Mouse (Mus musculus) liver, embryonic 12.5 days (tissue): Measurements from ENCODE around the gene Pcyt2. TPM values are rescaled to one million over a fixed set of nuclear protein-coding genes. Genes with fewer than 3 reads are reported as not detected.

Source experiments
- ATAC-seq: fragments of 200-750 bp; cut with Nextera tagmentation; 2 replicates; pipeline ENCODE4 v1.8.0; 2017; ENCODE audit warnings: moderate number of reproducible peaks, mild to moderate bottlenecking, moderate library complexity
- H3K27ac ChIP-seq: fragments of 300-500 bp; sonication (generic); 2 replicates; pipeline ENCODE4 v1.5.1; 2016; ENCODE audit warnings: mild to moderate bottlenecking
- H3K27me3 ChIP-seq: fragments of 300-500 bp; sonication (generic); replicated peaks from 2 replicates; pipeline ENCODE4 v1.6.1; 2016; ENCODE audit warnings: mild to moderate bottlenecking, moderate library complexity
- H3K36me3 ChIP-seq: fragments of 300-500 bp; sonication (generic); 2 replicates; pipeline ENCODE4 v1.6.1; 2016; ENCODE audit warnings: mild to moderate bottlenecking, moderate library complexity
- H3K4me1 ChIP-seq: fragments of 300-500 bp; sonication (generic); 2 replicates; pipeline ENCODE4 v1.6.1; 2016
- H3K4me2 ChIP-seq: fragments of 300-500 bp; sonication (generic); 2 replicates; pipeline ENCODE4 v1.6.1; 2016; ENCODE audit warnings: mild to moderate bottlenecking, moderate library complexity
- H3K4me3 ChIP-seq: fragments of 300-500 bp; sonication (generic); 2 replicates; pipeline ENCODE4 v1.5.1; 2016; ENCODE audit warnings: mild to moderate bottlenecking, moderate library complexity
- H3K9ac ChIP-seq: fragments of 300-500 bp; sonication (generic); 2 replicates; pipeline ENCODE4 v1.6.1; 2016; ENCODE audit warnings: mild to moderate bottlenecking, moderate library complexity
- H3K9me3 ChIP-seq: fragments of 300-500 bp; sonication (generic); replicated peaks from 2 replicates; pipeline ENCODE4 v1.6.1; 2016; ENCODE audit warnings: mild to moderate bottlenecking, moderate library complexity
- WGBS: fragments of 180-500 bp; shearing (Covaris S2); methylation state at CpG from one replicate; pipeline ENCODE4 v1.1.7; 2016; ENCODE audit not compliant: insufficient replicate concordance; 5-methylcytosine and 5-hydroxymethylcytosine counted together
- microRNA-seq: library from miRNA; unstranded; fragments of <30 nt; microRNA quantifications from one replicate; pipeline ENCODE4, GENCODE M21; 2017
- polyA plus RNA-seq: library from polyadenylated mRNA; unstranded; fragments of >200 nt; fragmentation: Nextera tagmentation; extraction: Ambion mirVana; gene quantifications from 2 replicates; pipeline ENCODE4 v1.2.1, GENCODE M21; 2016

Gene Pcyt2
- polyA plus RNA-seq, 1 experiment from 2014 or later, result 135 TPM

DNA sequence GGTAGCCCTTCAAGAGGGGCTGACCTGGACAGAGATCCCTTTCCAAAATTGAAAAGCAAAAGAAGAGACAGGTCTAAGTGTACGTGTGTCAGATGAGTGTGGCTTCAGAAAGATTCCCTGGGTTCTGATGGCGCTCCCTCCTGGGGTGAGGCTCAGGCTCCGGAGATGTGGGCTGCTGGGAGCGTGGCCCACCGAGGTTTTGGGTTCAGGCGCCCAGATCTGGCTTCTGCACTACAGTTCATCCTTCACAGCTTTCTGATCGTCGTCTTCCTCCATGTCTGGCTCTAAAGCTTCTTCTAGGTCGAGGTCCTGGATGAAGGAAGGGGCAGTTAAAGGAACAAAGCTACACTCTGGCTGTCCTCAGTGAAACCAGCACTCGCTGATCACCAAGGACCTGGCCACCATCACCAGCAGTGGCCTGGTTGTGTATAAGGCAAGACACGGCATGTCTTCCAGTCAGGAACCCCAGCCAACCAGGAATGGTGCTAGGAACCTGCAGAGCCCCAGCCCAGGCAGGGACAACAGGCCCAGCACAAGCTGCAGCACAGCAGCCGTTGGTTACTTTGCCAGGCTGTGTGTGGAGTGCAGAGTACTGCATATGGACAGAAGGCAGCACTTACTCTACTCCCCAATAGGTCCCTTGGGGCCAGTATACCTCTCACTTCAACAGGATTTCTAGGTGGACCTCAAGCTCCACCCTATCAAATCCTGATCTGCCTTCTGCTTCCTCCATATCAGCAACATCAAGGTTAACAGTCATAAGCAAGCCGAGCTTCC, 56.6 kb downstream of the Pcyt2 start:
- no peak overlapping the region for H3K4me2 ChIP-seq
- H3K36me3 ChIP-seq, result peaks cover 74% of the 10 kb centered on the region
- no peak overlapping the region for H3K9ac ChIP-seq
- ATAC-seq, result no peak
- no peak overlapping the region for H3K4me3 ChIP-seq
- H3K4me1 ChIP-seq, result no peaks in the 10 kb centered on the region
- no peak overlapping the region for H3K27ac ChIP-seq
- WGBS, result 75% methylated on average over 13 of the region's 13 CpGs
- H3K27me3 ChIP-seq, result no peaks in the 10 kb centered on the region
- no peaks in the 10 kb centered on the region for H3K9me3 ChIP-seq

Small RNA genes within 50 kb of the gene (microRNA-seq; reads per million reads assigned to microRNA genes)
- gene Mir6936, result 7.4 reads per million, percentile 16 among the genes with 10 or more reads in this experiment

Other genes starting within 250 kb of the Pcyt2 start
- 12.8 and 13.1 TPM in 2 replicates for gene Faap100, start 239.2 kb downstream of the Pcyt2 start, polyA plus RNA-seq
- 44.9 and 46.3 TPM in 2 replicates for gene Nploc4, start 180.2 kb downstream of the Pcyt2 start, polyA plus RNA-seq
- not detected in 2 replicates for gene Tspan10, start 175.3 kb downstream of the Pcyt2 start, polyA plus RNA-seq
- gene Pde6g, start 164.4 kb downstream of the Pcyt2 start, polyA plus RNA-seq, result 0.13 and 0.25 TPM in 2 replicates
- 8.1 and 9.6 TPM in 2 replicates for gene Oxld1, start 159.9 kb downstream of the Pcyt2 start, polyA plus RNA-seq
- gene Ccdc137, start 159.8 kb downstream of the Pcyt2 start, polyA plus RNA-seq, result 31.3 and 32.3 TPM in 2 replicates
- 22.3 and 24.2 TPM in 2 replicates for gene Arl16, start 150.3 kb downstream of the Pcyt2 start, polyA plus RNA-seq
- 161 and 166 TPM in 2 replicates for gene Mrpl12, start 133.3 kb downstream of the Pcyt2 start, polyA plus RNA-seq
- gene Slc25a10, start 126.1 kb downstream of the Pcyt2 start, polyA plus RNA-seq, result 47.0 and 54.9 TPM in 2 replicates
- 8.5 and 9.6 TPM in 2 replicates for gene Gcgr, start 87.2 kb downstream of the Pcyt2 start, polyA plus RNA-seq
- gene Mcrip1, start 68.2 kb downstream of the Pcyt2 start, polyA plus RNA-seq, result 60.4 and 61.8 TPM in 2 replicates
- not detected in 2 replicates for gene Ppp1r27, start 66.8 kb downstream of the Pcyt2 start, polyA plus RNA-seq
- gene P4hb, start 44.7 kb downstream of the Pcyt2 start, polyA plus RNA-seq, result 443 and 468 TPM in 2 replicates
- 337 and 356 TPM in 2 replicates for gene Arhgdia, start 36.3 kb downstream of the Pcyt2 start, polyA plus RNA-seq
- gene Alyref, start 19.6 kb downstream of the Pcyt2 start, polyA plus RNA-seq, result 542 and 545 TPM in 2 replicates
- 118 and 120 TPM in 2 replicates for gene Anapc11, start 19.5 kb downstream of the Pcyt2 start, polyA plus RNA-seq
- 5.0 and 6.6 TPM in 2 replicates for gene Npb, start 9.5 kb downstream of the Pcyt2 start, polyA plus RNA-seq
- gene Sirt7, start 7.3 kb upstream of the Pcyt2 start, polyA plus RNA-seq, result 43.1 and 45.3 TPM in 2 replicates
- 53.4 and 58.3 TPM in 2 replicates for gene Mafg, start 15.7 kb upstream of the Pcyt2 start, polyA plus RNA-seq
- 11.0 and 11.3 TPM in 2 replicates for gene Pycr1, start 25.8 kb upstream of the Pcyt2 start, polyA plus RNA-seq
- gene Myadml2, start 30.2 kb upstream of the Pcyt2 start, polyA plus RNA-seq, result 0.23 and 0.47 TPM in 2 replicates
- gene Notum, start 43.2 kb upstream of the Pcyt2 start, polyA plus RNA-seq, result 0.31 and 0.38 TPM in 2 replicates
- 65.1 and 65.2 TPM in 2 replicates for gene Aspscr1, start 55.0 kb upstream of the Pcyt2 start, polyA plus RNA-seq
- gene Cenpx, start 95.8 kb upstream of the Pcyt2 start, polyA plus RNA-seq, result 130 and 137 TPM in 2 replicates
- gene Lrrc45, start 96.0 kb upstream of the Pcyt2 start, polyA plus RNA-seq, result 23.3 and 23.6 TPM in 2 replicates
- 2.8 and 3.1 TPM in 2 replicates for gene Rac3, start 103.5 kb upstream of the Pcyt2 start, polyA plus RNA-seq
- 8.4 and 10.0 TPM in 2 replicates for gene Dcxr, start 109.3 kb upstream of the Pcyt2 start, polyA plus RNA-seq
- 0.13 TPM in 1 of 2 replicates, not detected in the other for gene Cbr2, start 114.2 kb upstream of the Pcyt2 start, polyA plus RNA-seq
- 6.4 and 7.3 TPM in 2 replicates for gene Hmga1b, start 144.9 kb upstream of the Pcyt2 start, polyA plus RNA-seq
- gene Rfng, start 166.3 kb upstream of the Pcyt2 start, polyA plus RNA-seq, result 22.4 and 22.9 TPM in 2 replicates
- gene Gps1, start 166.3 kb upstream of the Pcyt2 start, polyA plus RNA-seq, result 128 and 135 TPM in 2 replicates
- 99.5 and 100.0 TPM in 2 replicates for gene Dus1l, start 178.5 kb upstream of the Pcyt2 start, polyA plus RNA-seq
- 35.9 and 40.3 TPM in 2 replicates for gene Fasn, start 206.6 kb upstream of the Pcyt2 start, polyA plus RNA-seq